ENCODE assay signal across 8 mouse cellular contexts in genomic region chr2:75603175-75603871, GRCm38 (mm10). TPM values are rescaled to one million over a fixed set of nuclear protein-coding genes. Genes with fewer than 3 reads are reported as not detected.
DNase-seq lines count a peak whose midpoint lies in the region; ATAC-seq and TF ChIP-seq lines count a peak whose summit lies in the region.

No protein-coding gene starts in this region.

- peak overlapping the region; percentile 44 for H3K27ac ChIP-seq in forebrain, embryonic 13.5 days
- no peak overlapping the region for H3K27ac ChIP-seq in intestine, embryonic 14.5 days (ENCODE audit: low read depth)
- H3K27ac ChIP-seq in limb, embryonic 15.5 days = no peak overlapping the region
- no peak overlapping the region for H3K27ac ChIP-seq in midbrain, embryonic 15.5 days

- peak; percentile 89 for DNase-seq in heart, adult 11 months
- no peak for DNase-seq in heart, adult 8-10 months (ENCODE audit: low spot score)
- DNase-seq in brain, embryonic 14.5 days (ENCODE audit: low read depth) = peak; percentile 91
- DNase-seq in intestine, embryonic 14.5 days (ENCODE audit: low spot score) = no peak
- peak; percentile 46 to 71 for DNase-seq in thymus, postnatal 10 days (ENCODE audit: low spot score in 2 of 2)

- peak; percentile 62; the same call in 1 of the 2 replicates for TF ChIP-seq CTCF in brain, embryonic 14.5 days (IDR thresholded peaks at IDR 0.05; ENCODE audit: borderline replicate concordance, extremely low read depth, insufficient read depth, insufficient read length)

- peak overlapping the region; percentile 30 for H3K4me3 ChIP-seq in forebrain, embryonic 13.5 days
- H3K4me3 ChIP-seq in intestine, embryonic 14.5 days (ENCODE audit: low read depth, low read length) = peak overlapping the region; percentile 34
- peak overlapping the region; percentile 33 for H3K4me3 ChIP-seq in limb, embryonic 15.5 days
- H3K4me3 ChIP-seq in midbrain, embryonic 15.5 days = peak overlapping the region; percentile 38

- no peaks in the 10 kb centered on the region for H3K9me3 ChIP-seq in forebrain, embryonic 13.5 days (replicated peaks)
- H3K9me3 ChIP-seq in intestine, embryonic 14.5 days (ENCODE audit: control insufficient read depth, low read length) = no peaks in the 10 kb centered on the region
- no peaks in the 10 kb centered on the region for H3K9me3 ChIP-seq in limb, embryonic 15.5 days
- no peaks in the 10 kb centered on the region for H3K9me3 ChIP-seq in midbrain, embryonic 15.5 days

- peak; percentile 95 for ATAC-seq in forebrain, embryonic 13.5 days
- 0 out of 2 replicates have a peak, but pooled peaks have one; percentile 36 for ATAC-seq in intestine, embryonic 14.5 days (replicated peaks; ENCODE audit: low FRiP score, low TSS enrichment, low read depth)
- no peak for ATAC-seq in limb, embryonic 15.5 days (ENCODE audit: insufficient number of reproducible peaks, low FRiP score, low TSS enrichment, low read depth)
- ATAC-seq in midbrain, embryonic 15.5 days (replicated peaks) = peak; percentile 73

- H3K27me3 ChIP-seq in forebrain, embryonic 13.5 days = peaks cover 10% of the 10 kb centered on the region; the same call in 1 of the 2 replicates
- H3K27me3 ChIP-seq in intestine, embryonic 14.5 days (replicated peaks; ENCODE audit: control insufficient read depth, insufficient read depth, low read length) = no peaks in the 10 kb centered on the region
- peaks cover 11% of the 10 kb centered on the region; the same call in 1 of the 2 replicates for H3K27me3 ChIP-seq in limb, embryonic 15.5 days
- peaks cover 9% of the 10 kb centered on the region; the same call in 1 of the 2 replicates for H3K27me3 ChIP-seq in midbrain, embryonic 15.5 days (replicated peaks)

- TF ChIP-seq POLR2A in brain, embryonic 14.5 days (IDR thresholded peaks at IDR 0.05; ENCODE audit: borderline replicate concordance, extremely low read depth, insufficient read depth, insufficient read length, poor library complexity, severe bottlenecking) = no peak

- H3K4me1 ChIP-seq in forebrain, embryonic 13.5 days = no peaks in the 10 kb centered on the region; the same call in 1 of the 2 replicates
- H3K4me1 ChIP-seq in intestine, embryonic 14.5 days (replicated peaks; ENCODE audit: control insufficient read depth, insufficient read depth, low read length) = peaks cover 3% of the 10 kb centered on the region; the same call in 1 of the 2 replicates
- H3K4me1 ChIP-seq in limb, embryonic 15.5 days = peaks cover 16% of the 10 kb centered on the region
- peaks cover 8% of the 10 kb centered on the region for H3K4me1 ChIP-seq in midbrain, embryonic 15.5 days

- no peaks in the 10 kb centered on the region for H3K36me3 ChIP-seq in forebrain, embryonic 13.5 days (ENCODE audit: poor library complexity, severe bottlenecking)
- H3K36me3 ChIP-seq in intestine, embryonic 14.5 days (ENCODE audit: control insufficient read depth, insufficient read depth, low read length) = no peaks in the 10 kb centered on the region
- H3K36me3 ChIP-seq in limb, embryonic 15.5 days = no peaks in the 10 kb centered on the region
- H3K36me3 ChIP-seq in midbrain, embryonic 15.5 days (replicated peaks) = no peaks in the 10 kb centered on the region

- H3K9ac ChIP-seq in forebrain, embryonic 13.5 days = peak overlapping the region; percentile 41
- H3K9ac ChIP-seq in intestine, embryonic 14.5 days (ENCODE audit: low read length) = peak overlapping the region; percentile 27; the same call in 1 of the 2 replicates
- H3K9ac ChIP-seq in limb, embryonic 15.5 days = no peak overlapping the region
- H3K9ac ChIP-seq in midbrain, embryonic 15.5 days = peak overlapping the region; percentile 15; the same call in 1 of the 2 replicates

- H3K4me2 ChIP-seq in forebrain, embryonic 13.5 days = peak overlapping the region; percentile 57
- H3K4me2 ChIP-seq in intestine, embryonic 14.5 days (ENCODE audit: low read length) = peak overlapping the region; percentile 60
- peak overlapping the region; percentile 53 for H3K4me2 ChIP-seq in limb, embryonic 15.5 days
- peak overlapping the region; percentile 55 for H3K4me2 ChIP-seq in midbrain, embryonic 15.5 days

- WGBS in forebrain, embryonic 13.5 days = 15% methylated on average over 24 of the region's 26 CpGs
- 17% methylated on average over 24 of the region's 26 CpGs for WGBS in intestine, embryonic 14.5 days
- WGBS in limb, embryonic 15.5 days = 12% methylated on average over 25 of the region's 26 CpGs
- WGBS in midbrain, embryonic 15.5 days = 7% methylated on average over 25 of the region's 26 CpGs

RNA-seq across cellular contexts. Expression of gene Hnrnpa3, which starts 55.7 kb away (rescaled TPM):
- 100 to 1,000 TPM; 132 to 185 (median 159) TPM for total RNA-seq in heart, adult 8-10 months (2022)
- polyA plus RNA-seq in brain, embryonic 14.5 days (2012; rRNA removed) = 311 and 481 TPM in 2 replicates
- 354 and 365 TPM in 2 replicates for polyA plus RNA-seq in forebrain, embryonic 13.5 days (2015; fragmentation: Nextera tagmentation; extraction: Ambion mirVana)
- polyA plus RNA-seq in intestine, embryonic 14.5 days (2014; fragmentation: Nextera tagmentation; extraction: Ambion mirVana) = 230 TPM in 2 replicates
- polyA plus RNA-seq in limb, embryonic 15.5 days (2015; fragmentation: Nextera tagmentation; extraction: Ambion mirVana) = 243 and 306 TPM in 2 replicates
- 179 and 194 TPM in 2 replicates for polyA plus RNA-seq in midbrain, embryonic 15.5 days (2015; fragmentation: Nextera tagmentation; extraction: Ambion mirVana)

Comparison
In these comparisons a context has a peak if more than half of its experiments do, and no peak if none do; other contexts are left out.
1. DNase-seq: peak in heart, adult 11 months (single experiment), brain, embryonic 14.5 days (single experiment) and thymus, postnatal 10 days (2 of 2); none in heart, adult 8-10 months (single experiment) and intestine, embryonic 14.5 days (single experiment).
2. Peak in every context shown above with its lines, with median percentiles within 50 percentile points of each other: H3K4me2 ChIP-seq and H3K4me3 ChIP-seq.